Mouse (Mus musculus): ENCODE measurements around the gene Ets1.

Ets1 gene

GRCm38 (mm10) chr9:32694916-32695490 is 59.0 kb downstream of the Ets1 start:
- DNase-seq (ENCODE audit: low read depth, low spot score): no peak

GRCm38 (mm10) chr9:32695492-32696190 is 59.6 kb downstream of the Ets1 start:
- DNase-seq (ENCODE audit: low read depth, low spot score): peak; percentile 87

- no peak for DNase-seq (ENCODE audit: low read depth, low spot score)
Observed at GRCm38 (mm10) chr9:32696259-32696658, 60.2 kb downstream of the Ets1 start.

- peak; percentile 57 for DNase-seq (ENCODE audit: low read depth, low spot score)
Observed at GRCm38 (mm10) chr9:32696717-32697116, 60.7 kb downstream of the Ets1 start.

GRCm38 (mm10) chr9:32697291-32698110 is 61.5 kb downstream of the Ets1 start:
- DNase-seq (ENCODE audit: low read depth, low spot score): no peak

GRCm38 (mm10) chr9:32698766-32699165 is 62.7 kb downstream of the Ets1 start:
- no peak for DNase-seq (ENCODE audit: low read depth, low spot score)

GRCm38 (mm10) chr9:32699391-32699841 is 63.4 kb downstream of the Ets1 start:
- no peak for DNase-seq (ENCODE audit: low read depth, low spot score)

- no peak for DNase-seq (ENCODE audit: low read depth, low spot score)
Observed at GRCm38 (mm10) chr9:32700091-32700905, 64.3 kb downstream of the Ets1 start.

- DNase-seq (ENCODE audit: low read depth, low spot score): no peak
Observed at GRCm38 (mm10) chr9:32701126-32701997, 65.3 kb downstream of the Ets1 start.

GRCm38 (mm10) chr9:32701998-32702305 is 65.9 kb downstream of the Ets1 start:
- DNase-seq (ENCODE audit: low read depth, low spot score): no peak

GRCm38 (mm10) chr9:32702836-32703395 is 66.9 kb downstream of the Ets1 start:
- DNase-seq (ENCODE audit: low read depth, low spot score): no peak

GRCm38 (mm10) chr9:32703976-32704745 is 68.1 kb downstream of the Ets1 start:
- no peak for DNase-seq (ENCODE audit: low read depth, low spot score)

- no peak for DNase-seq (ENCODE audit: low read depth, low spot score)
Observed at GRCm38 (mm10) chr9:32705827-32706478, 69.9 kb downstream of the Ets1 start.

- no peak for DNase-seq (ENCODE audit: low read depth, low spot score)
Observed at GRCm38 (mm10) chr9:32707436-32707835, 71.4 kb downstream of the Ets1 start.

- DNase-seq (ENCODE audit: low read depth, low spot score): no peak
Observed at GRCm38 (mm10) chr9:32708491-32708890, 72.5 kb downstream of the Ets1 start.

- DNase-seq (ENCODE audit: low read depth, low spot score): no peak
Observed at GRCm38 (mm10) chr9:32709359-32709758, 73.3 kb downstream of the Ets1 start.

GRCm38 (mm10) chr9:32709764-32710734 is 74.0 kb downstream of the Ets1 start:
- no peak for DNase-seq (ENCODE audit: low read depth, low spot score)

Data from skeletal muscle tissue, adult 2 months (tissue).